Mouse (Mus musculus): ENCODE measurements around the gene Lpxn.

DNA sequence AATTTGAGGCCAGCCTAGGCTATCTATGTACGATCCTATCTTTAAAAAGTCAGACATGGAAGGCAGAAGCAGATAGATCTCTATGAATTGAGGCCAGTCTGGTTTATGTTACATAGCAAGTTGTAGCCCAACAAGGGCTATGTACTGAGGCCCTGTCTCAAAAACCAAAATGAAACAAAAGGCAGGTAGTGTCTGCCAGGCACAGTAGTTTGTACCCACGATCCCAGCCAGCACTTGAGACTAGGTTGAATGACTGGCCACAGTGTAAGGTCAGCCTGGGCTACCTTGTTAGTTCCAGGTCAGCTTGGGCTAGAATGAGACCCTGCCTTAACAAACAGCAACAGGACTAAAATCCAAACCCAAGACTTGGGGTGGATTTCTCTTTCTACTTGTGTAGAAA lies 4.6 kb downstream of the Lpxn start:
- TF ChIP-seq CTCF (IDR thresholded peaks at IDR 0.05; ENCODE audit: extremely low read depth, insufficient read length, insufficient replicate concordance, low read depth, low read length) (no peak), POLR2A (IDR thresholded peaks at IDR 0.05; ENCODE audit: low read depth, low read length) (no peak)

Data from small intestine, adult 2 months (tissue).